Mouse (Mus musculus) kidney, postnatal 0 days (tissue): ENCODE measurements around the gene Slc26a6. TPM values are rescaled to one million over a fixed set of nuclear protein-coding genes. Genes with fewer than 3 reads are reported as not detected.

Experiments used
- ATAC-seq: fragments of 200-750 bp; cut with Nextera tagmentation; replicated peaks from 2 replicates; pipeline ENCODE4 v1.8.0; 2017; ENCODE audit warnings: low read depth, moderate number of reproducible peaks, moderate TSS enrichment, moderate library complexity; ENCODE audit not compliant: low FRiP score
- DNase-seq: peaks from one replicate; pipeline ENCODE4 v3.0.0-alpha.2; 2016; ENCODE audit warnings: low spot score
- H3K27ac ChIP-seq: fragments of 300-500 bp; sonication (generic); 2 replicates; pipeline ENCODE4 v1.5.1; 2014; ENCODE audit warnings: mild to moderate bottlenecking
- H3K27me3 ChIP-seq: fragments of 300-500 bp; sonication (generic); 2 replicates; pipeline ENCODE4 v1.6.1; 2014; ENCODE audit warnings: low read length, mixed read lengths; ENCODE audit not compliant: insufficient read depth
- H3K36me3 ChIP-seq: fragments of 300-500 bp; sonication (generic); 2 replicates; pipeline ENCODE4 v1.6.1; 2014; ENCODE audit warnings: low read length, mixed read lengths; ENCODE audit not compliant: insufficient read depth
- H3K4me1 ChIP-seq: fragments of 300-500 bp; sonication (generic); replicated peaks from 2 replicates; pipeline ENCODE4 v1.6.1; 2014; ENCODE audit warnings: antibody characterized with exemption, low read length, mixed read lengths; ENCODE audit not compliant: insufficient read depth
- H3K4me2 ChIP-seq: fragments of 300-500 bp; sonication (generic); 2 replicates; pipeline ENCODE4 v1.6.1; 2014; ENCODE audit warnings: mild to moderate bottlenecking, low read length, moderate library complexity, mixed read lengths
- H3K4me3 ChIP-seq: fragments of 300-500 bp; sonication (generic); replicated peaks from 2 replicates; pipeline ENCODE4 v1.5.1; 2014; ENCODE audit warnings: low read depth, low read length
- H3K9ac ChIP-seq: fragments of 300-500 bp; sonication (generic); 2 replicates; pipeline ENCODE4 v1.6.1; 2014; ENCODE audit warnings: low read depth, low read length
- H3K9me3 ChIP-seq: fragments of 300-500 bp; sonication (generic); replicated peaks from 2 replicates; pipeline ENCODE4 v1.6.1; 2016; ENCODE audit warnings: low read length, inconsistent platforms, mixed read lengths
- CTCF ChIP-seq: IDR thresholded peaks from 2 replicates; pipeline ENCODE4 v1.5.1; 2016; ENCODE audit warnings: antibody characterized with exemption, low read depth, mild to moderate bottlenecking, moderate library complexity
- WGBS: fragments of 180-500 bp; shearing (Covaris S2); extraction: QIAGEN DNeasy Blood & Tissue Kit; methylation state at CpG from one replicate; pipeline ENCODE4 v1.1.7; 2014; 5-methylcytosine and 5-hydroxymethylcytosine counted together
- polyA plus RNA-seq: library from polyadenylated mRNA; unstranded; fragments of >200 nt; fragmentation: Nextera tagmentation; extraction: Ambion mirVana; gene quantifications from 2 replicates; pipeline ENCODE4 v1.2.1, GENCODE M21; 2015

Slc26a6 gene
- 10.7 and 12.8 TPM in 2 replicates for polyA plus RNA-seq

DNA sequence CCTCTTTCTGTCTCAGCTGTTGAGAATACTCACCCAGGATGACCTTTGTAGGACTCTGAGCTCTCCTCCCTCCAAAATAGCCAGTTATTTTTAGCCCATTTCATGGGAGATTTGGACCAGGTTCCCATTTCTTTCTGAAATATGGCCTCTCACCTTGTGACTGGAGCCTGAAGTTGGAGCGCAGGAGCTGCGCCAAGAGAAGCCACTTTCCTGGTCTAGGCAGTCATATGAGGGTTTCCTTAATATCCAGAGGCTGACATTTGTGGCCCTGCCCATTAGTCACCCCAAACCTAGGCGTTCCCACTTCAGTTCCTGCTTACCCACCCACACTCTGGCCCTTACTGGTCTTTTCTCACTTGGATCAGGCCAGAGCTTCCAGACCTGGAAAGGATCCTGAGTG, at the start of gene Slc26a6:
Slc26a6 (plus strand) TSS at position 308 of the 400 bp plus-strand sequence.
- Histone ChIP-seq H3K4me3 (peak within 1 kb of the TSS; percentile 67), H3K9me3 (no peaks in the 10 kb centered on the region), H3K27me3 (no peaks in the 10 kb centered on the region), H3K9ac (peak within 1 kb of the TSS; percentile 59), H3K4me2 (peak within 1 kb of the TSS; percentile 86), H3K27ac (peak within 1 kb of the TSS; percentile 82), H3K36me3 (no peaks in the 10 kb centered on the region), H3K4me1 (peaks cover 5% of the 10 kb centered on the region; the same call in 1 of the 2 replicates)
- DNase-seq (no peak), ATAC-seq (no peak)
- 82% methylated on average over 3 of the region's 3 CpGs for WGBS
- no peak for TF ChIP-seq CTCF

DNA sequence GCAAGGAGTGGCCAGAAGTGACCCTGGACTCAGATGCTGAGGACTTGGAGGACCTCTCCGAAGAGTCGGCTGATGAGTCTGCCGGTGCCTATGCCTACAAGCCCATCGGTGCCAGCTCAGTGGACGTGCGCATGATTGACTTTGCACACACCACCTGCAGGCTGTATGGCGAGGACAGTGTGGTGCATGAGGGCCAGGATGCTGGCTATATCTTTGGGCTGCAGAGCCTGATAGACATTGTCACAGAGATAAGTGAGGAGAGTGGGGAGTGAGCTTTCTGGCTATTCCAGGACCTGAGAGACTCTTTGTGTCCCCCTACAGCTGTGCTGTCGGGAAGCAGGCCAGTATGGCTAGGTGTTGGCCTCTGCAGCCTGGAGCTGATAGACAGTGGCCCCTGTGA, 47.3 kb upstream of the Slc26a6 start:
- DNase-seq (no peak), ATAC-seq (no peak)
- WGBS = 91% methylated on average over 8 of the region's 8 CpGs
- Histone ChIP-seq H3K9ac (no peak overlapping the region), H3K4me2 (no peak overlapping the region), H3K27me3 (no peaks in the 10 kb centered on the region), H3K27ac (no peak overlapping the region), H3K4me1 (peaks cover 7% of the 10 kb centered on the region; the same call in 1 of the 2 replicates), H3K9me3 (no peaks in the 10 kb centered on the region), H3K4me3 (no peak overlapping the region), H3K36me3 (peaks cover 40% of the 10 kb centered on the region)
- no peak for TF ChIP-seq CTCF

GRCm38 (mm10) chr9:108806379-108806778, 46.7 kb upstream of the Slc26a6 start:
- peaks cover 36% of the 10 kb centered on the region for H3K36me3 ChIP-seq
- H3K9me3 ChIP-seq = no peaks in the 10 kb centered on the region
- DNase-seq (no peak), ATAC-seq (no peak)
- no peak overlapping the region for H3K4me3 ChIP-seq
- no peak overlapping the region for H3K4me2 ChIP-seq
- no peak for TF ChIP-seq CTCF
- H3K9ac ChIP-seq = no peak overlapping the region
- H3K27me3 ChIP-seq = no peaks in the 10 kb centered on the region
- peaks cover 7% of the 10 kb centered on the region; the same call in 1 of the 2 replicates for H3K4me1 ChIP-seq
- no peak overlapping the region for H3K27ac ChIP-seq

DNA sequence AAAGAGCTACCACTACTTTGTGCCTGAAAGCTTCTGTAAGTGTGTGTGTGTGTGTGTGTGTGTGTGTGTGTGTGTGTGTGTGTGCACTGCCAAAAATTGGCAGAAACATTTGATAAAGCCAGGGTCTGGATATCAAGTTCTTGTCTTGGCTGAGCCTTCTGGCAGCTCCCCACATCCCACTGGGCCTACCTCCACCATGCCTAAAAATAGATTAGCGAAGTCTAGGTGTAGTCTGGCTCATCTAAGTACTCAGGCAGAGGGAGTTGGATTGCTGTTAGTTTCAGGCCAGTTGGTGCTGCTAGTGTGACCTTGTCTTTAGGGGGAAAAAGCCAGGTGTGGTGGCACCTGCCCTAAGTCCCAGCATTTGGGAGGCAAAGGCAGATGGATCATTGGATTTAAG, 46.3 kb upstream of the Slc26a6 start:
- H3K4me2 ChIP-seq = no peak overlapping the region
- no peak for ATAC-seq

DNA sequence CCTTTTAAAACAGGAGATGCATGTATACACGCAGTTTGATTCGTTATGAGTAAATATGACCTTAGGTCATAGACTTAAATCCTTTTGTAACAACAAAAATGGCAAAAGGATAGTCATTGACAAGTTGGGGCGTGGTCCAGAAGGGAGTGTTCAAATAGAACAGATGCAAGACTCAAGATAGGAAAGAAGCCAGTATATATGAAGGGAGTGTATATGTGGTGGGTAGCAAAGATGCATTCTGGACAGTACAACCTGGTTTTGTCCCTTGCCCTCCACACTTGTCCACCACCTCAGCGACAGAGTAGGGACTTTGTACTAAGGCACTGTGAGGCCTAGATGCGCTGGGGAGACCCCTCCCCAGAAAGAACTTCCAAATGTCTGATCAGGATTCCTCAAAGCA, 45.4 kb upstream of the Slc26a6 start:
- WGBS = 65% methylated on average over 5 of the region's 5 CpGs
- Histone ChIP-seq H3K9me3 (no peaks in the 10 kb centered on the region), H3K27me3 (no peaks in the 10 kb centered on the region), H3K36me3 (peaks cover 34% of the 10 kb centered on the region), H3K4me2 (no peak overlapping the region), H3K27ac (no peak overlapping the region), H3K9ac (no peak overlapping the region), H3K4me3 (no peak overlapping the region), H3K4me1 (peaks cover 7% of the 10 kb centered on the region; the same call in 1 of the 2 replicates)
- TF ChIP-seq CTCF = no peak
- ATAC-seq = 0 out of 2 replicates have a peak, but pooled peaks have one; percentile 0
- no peak for DNase-seq

More for the DNA sequence above, 46.3 kb upstream of the Slc26a6 start:
- Histone ChIP-seq H3K4me3 (no peak overlapping the region), H3K9me3 (no peaks in the 10 kb centered on the region), H3K36me3 (peaks cover 36% of the 10 kb centered on the region), H3K9ac (no peak overlapping the region), H3K4me1 (peaks cover 7% of the 10 kb centered on the region; the same call in 1 of the 2 replicates), H3K27me3 (no peaks in the 10 kb centered on the region), H3K27ac (no peak overlapping the region)
- TF ChIP-seq CTCF = no peak
- 91% methylated on average over 1 of the region's 1 CpGs for WGBS
- no peak for DNase-seq

DNA sequence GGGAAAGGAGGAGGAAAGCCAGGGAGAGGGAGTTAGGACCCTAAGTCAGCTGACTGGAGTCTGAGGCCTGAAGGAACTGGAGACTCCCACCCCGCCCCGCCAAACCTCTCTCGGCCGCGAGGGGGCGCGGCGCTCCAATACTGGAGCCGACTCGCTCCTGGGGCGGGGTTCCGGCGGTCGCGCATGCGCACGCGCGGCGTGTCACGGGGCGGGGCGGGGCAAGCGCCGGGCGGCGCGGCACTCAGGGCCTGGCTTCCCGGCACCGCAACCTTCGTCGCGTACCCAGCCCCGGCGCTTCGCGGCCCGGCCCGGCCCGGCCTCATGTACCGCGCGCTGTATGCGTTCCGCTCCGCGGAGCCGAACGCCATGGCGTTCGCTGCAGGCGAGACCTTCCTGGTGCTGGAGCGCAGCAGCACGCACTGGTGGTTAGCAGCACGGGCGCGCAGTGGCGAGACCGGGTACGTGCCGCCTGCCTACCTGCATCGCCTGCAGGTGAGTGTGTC, 44.9 kb upstream of the Slc26a6 start, which contains the start of gene Nckipsd:
Nckipsd (plus strand) TSS at position 206 of the 503 bp plus-strand sequence.
- Histone ChIP-seq H3K9ac (peak within 1 kb of the TSS; percentile 77), H3K4me1 (peaks cover 7% of the 10 kb centered on the region; the same call in 1 of the 2 replicates), H3K36me3 (peaks cover 38% of the 10 kb centered on the region), H3K27ac (peak within 1 kb of the TSS; percentile 48), H3K9me3 (no peaks in the 10 kb centered on the region), H3K4me3 (peak within 1 kb of the TSS; percentile 74), H3K27me3 (no peaks in the 10 kb centered on the region), H3K4me2 (peak within 1 kb of the TSS; percentile 95)
- ATAC-seq (peak; percentile 85), DNase-seq (peak; percentile 93)
- peak; percentile 81 for TF ChIP-seq CTCF
- under 1% methylated on average over 44 of the region's 62 CpGs for WGBS

GRCm38 (mm10) chr9:108809188-108809587, 43.9 kb upstream of the Slc26a6 start:
- no peak for ATAC-seq
- Histone ChIP-seq H3K4me2 (peak overlapping the region; percentile 95), H3K4me1 (peaks cover 7% of the 10 kb centered on the region; the same call in 1 of the 2 replicates), H3K9ac (peak overlapping the region; percentile 77), H3K36me3 (peaks cover 43% of the 10 kb centered on the region), H3K27ac (no peak overlapping the region), H3K9me3 (no peaks in the 10 kb centered on the region), H3K27me3 (no peaks in the 10 kb centered on the region), H3K4me3 (peak overlapping the region; percentile 74; the same call in 1 of the 2 replicates)
- TF ChIP-seq CTCF = no peak
- 43% methylated on average over 5 of the region's 5 CpGs for WGBS
- peak; percentile 31 for DNase-seq
